Mouse (Mus musculus) megakaryocyte progenitor cell, adult 5-6 weeks (primary cell): Measurements from ENCODE around the gene Gen1. TPM values are rescaled to one million over a fixed set of nuclear protein-coding genes. Genes with fewer than 3 reads are reported as not detected.

Experiments
- ATAC-seq: replicated peaks from 2 replicates; pipeline ENCODE4 v1.8.0; 2016; ENCODE audit warnings: mild to moderate bottlenecking, moderate TSS enrichment, inconsistent platforms; ENCODE audit not compliant: poor library complexity
- total RNA-seq, 2 experiments: library from RNA; stranded (forward) in 1 of 2; stranded (reverse) in 1 of 2; fragments of 157-497, 149-512 nt in 1 of 2; fragments of 200-1000 nt in 1 of 2; gene quantifications; 2 replicates each; pipeline versions ENCODE4 v1.2.3 to v1.2.4; 2015 to 2017

Gen1 gene
- total RNA-seq, 2 experiments from 2014 or later, result 17.1 to 25.4 TPM

DNA sequence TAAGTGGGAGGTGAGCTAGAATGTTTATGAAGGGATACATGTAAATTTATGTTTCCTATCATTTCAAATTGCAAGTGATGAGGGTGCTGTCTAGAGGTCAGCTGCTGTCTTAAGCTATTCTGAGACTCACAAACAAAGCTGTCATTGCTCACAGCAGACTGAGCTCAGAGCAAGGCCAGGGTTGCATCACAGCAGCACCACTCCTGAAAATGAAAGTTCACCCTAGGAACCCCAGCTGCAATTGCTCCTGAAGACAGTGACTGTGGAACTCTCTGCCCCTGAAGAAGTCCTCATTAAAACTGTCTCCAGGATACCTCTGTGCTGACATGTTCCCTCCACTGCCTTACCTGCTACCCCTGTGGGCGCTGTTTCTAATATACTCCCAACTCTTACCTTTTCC is 70.6 kb downstream of the Gen1 start:
- peak; percentile 49 for ATAC-seq

Other genes starting within 250 kb of the Gen1 start
- gene Kcns3, start 114.7 kb downstream of the Gen1 start, total RNA-seq (2015), result not detected in 2 replicates
- gene Kcns3, start 114.7 kb downstream of the Gen1 start, total RNA-seq (2017), result not detected in 2 replicates
- gene Msgn1, start 56.8 kb downstream of the Gen1 start, total RNA-seq (2015), result not detected in 2 replicates
- 0.71 TPM in 1 of 2 replicates, not detected in the other for gene Msgn1, start 56.8 kb downstream of the Gen1 start, total RNA-seq (2017)
- gene Smc6, start 85 bp upstream of the Gen1 start, total RNA-seq (2015), result 91.1 and 103 TPM in 2 replicates
- 90.7 and 119 TPM in 2 replicates for gene Smc6, start 85 bp upstream of the Gen1 start, total RNA-seq (2017)
- gene Vsnl1, start 170.8 kb upstream of the Gen1 start, total RNA-seq (2015), result not detected in 2 replicates
- gene Vsnl1, start 170.8 kb upstream of the Gen1 start, total RNA-seq (2017), result not detected in 2 replicates
- not detected in 2 replicates for gene Rad51ap2, start 190.3 kb upstream of the Gen1 start, total RNA-seq (2015)
- not detected in 2 replicates for gene Rad51ap2, start 190.3 kb upstream of the Gen1 start, total RNA-seq (2017)